Mouse (Mus musculus): ENCODE measurements at regions not wholly inside any gene's neighbourhood (a gene's known extent, or its start where the extent isn't known, plus 50 kb on each side); places are given as distances from the start of the nearest gene placed in this dataset.

- no peak for DNase-seq
These were observed 115.7 kb upstream of the Nrp1 start for GRCm38 (mm10) chr8:128242465-128243251.

- DNase-seq, result no peak
These were observed 106.7 kb upstream of the Nrp1 start for GRCm38 (mm10) chr8:128251723-128252122.

- no peak for DNase-seq
These were observed 97.6 kb upstream of the Nrp1 start for GRCm38 (mm10) chr8:128260836-128261235.

- DNase-seq, result no peak
These were observed 97.0 kb upstream of the Nrp1 start for GRCm38 (mm10) chr8:128261367-128261766.

- no peak for DNase-seq
These were observed 95.0 kb upstream of the Nrp1 start for GRCm38 (mm10) chr8:128263251-128263947.

- DNase-seq, result no peak
These were observed 91.1 kb upstream of the Nrp1 start for GRCm38 (mm10) chr8:128267261-128267660.

- DNase-seq, result no peak
These were observed 90.4 kb upstream of the Nrp1 start for GRCm38 (mm10) chr8:128268010-128268409.

GRCm38 (mm10) chr8:128269546-128269945 is 88.9 kb upstream of the Nrp1 start:
- DNase-seq, result no peak

- DNase-seq, result peak; percentile 70
These were observed 85.5 kb upstream of the Nrp1 start for GRCm38 (mm10) chr8:128272866-128273344.

- no peak for DNase-seq
These were observed 81.9 kb upstream of the Nrp1 start for GRCm38 (mm10) chr8:128276475-128276874.

- no peak for DNase-seq
These were observed 75.6 kb upstream of the Nrp1 start for GRCm38 (mm10) chr8:128282802-128283201.

GRCm38 (mm10) chr8:128283365-128283764 is 75.0 kb upstream of the Nrp1 start:
- DNase-seq, result no peak

- DNase-seq, result no peak
These were observed 73.6 kb upstream of the Nrp1 start for GRCm38 (mm10) chr8:128284816-128285215.

GRCm38 (mm10) chr8:128290076-128290475 is 68.3 kb upstream of the Nrp1 start:
- no peak for DNase-seq

GRCm38 (mm10) chr8:128292394-128292793 is 66.0 kb upstream of the Nrp1 start:
- no peak for DNase-seq

GRCm38 (mm10) chr8:128296728-128297380 is 61.5 kb upstream of the Nrp1 start:
- DNase-seq, result peak; percentile 17

GRCm38 (mm10) chr8:128302322-128302721 is 56.1 kb upstream of the Nrp1 start:
- DNase-seq, result no peak

Measured in right cerebral cortex, adult 18-20 months (tissue).